Comparison of ENCODE assay signal across 10 mouse cellular contexts in genomic region chr9:67795205-67795675, GRCm38 (mm10). TPM values are rescaled to one million over a fixed set of nuclear protein-coding genes. Genes with fewer than 3 reads are reported as not detected.
A peak's percentile ranks its signal among the peaks of the same experiment; 100 is the strongest.
DNase-seq lines count a peak whose midpoint lies in the region; ATAC-seq lines count a peak whose summit lies in the region.
"Had no signal": no experiment of that assay in that cellular context is flagged by ENCODE, and none has a peak within 500 bp of the region (broad histone marks: within the 10 kb centered on the region; RNA-seq: fewer than 3 reads in every experiment).

No protein-coding gene starts in this region.

- DNase-seq in cerebellum, postnatal 14 days, result peak; percentile 60 to 69
- peak; percentile 22 to 27 for DNase-seq in frontal cortex, postnatal 14 days (ENCODE audit: low spot score in 2 of 2)
- DNase-seq in left cerebral cortex, adult 18-20 months (ENCODE audit: low spot score in 2 of 2), result peak; percentile 36 to 55
- DNase-seq in retina, postnatal 1 day, result peak; percentile 89
- DNase-seq in testis, postnatal 10 days (ENCODE audit: low spot score), result no peak
- no peak for DNase-seq in adrenal gland, postnatal 14 days
- no peak for DNase-seq in adrenal gland, adult 2 months
- DNase-seq: gastrocnemius, postnatal 25 days; liver, embryonic 13.5 days had no signal

- no peak for ATAC-seq in cerebellum, adult (ENCODE audit: insufficient number of reproducible peaks, low FRiP score, low TSS enrichment)

RNA-seq across cellular contexts. Expression of gene C2cd4b, which starts 36.0 kb away (rescaled TPM):
- total RNA-seq in left cerebral cortex, adult 18-20 months (2021), result 1 to 10 TPM; 2.8 to 3.2 TPM
- 0.45 and 0.78 TPM in 2 replicates for total RNA-seq in adrenal gland, postnatal 14 days (2021)
- total RNA-seq in adrenal gland, adult 2 months (2021), result 1 to 10 TPM; 1.4 to 1.7 TPM
- polyA plus RNA-seq in adrenal gland, adult 2 months (2012; rRNA removed), result 2.9 and 3.3 TPM in 2 replicates
- polyA plus RNA-seq: liver, embryonic 13.5 days had no signal

RNA-seq across cellular contexts. Expression of gene C2cd4a, which starts 36.9 kb away (rescaled TPM):
- total RNA-seq in left cerebral cortex, adult 18-20 months (2021), result under 1 TPM in 1 of 2 experiments, not detected in 1; 0.35 TPM
- 0.34 TPM in 1 of 2 replicates, not detected in the other for total RNA-seq in adrenal gland, postnatal 14 days (2021)
- total RNA-seq in adrenal gland, adult 2 months (2021), result not detected
- 2.0 and 3.2 TPM in 2 replicates for polyA plus RNA-seq in adrenal gland, adult 2 months (2012; rRNA removed)

RNA-seq across cellular contexts. Expression of gene Vps13c, which starts 45.0 kb away (rescaled TPM):
- 10 to 100 TPM; 76.8 to 81.1 TPM for total RNA-seq in left cerebral cortex, adult 18-20 months (2021)
- 43.3 and 46.2 TPM in 2 replicates for total RNA-seq in adrenal gland, postnatal 14 days (2021)
- 10 to 100 TPM; 40.6 to 57.6 TPM for total RNA-seq in adrenal gland, adult 2 months (2021)
- 2.7 and 3.7 TPM in 2 replicates for polyA plus RNA-seq in adrenal gland, adult 2 months (2012; rRNA removed)

Comparison
In these comparisons a context has a peak if more than half of its experiments do, and no peak if none do; other contexts are left out.
1. DNase-seq: peak in cerebellum, postnatal 14 days (2 of 2), frontal cortex, postnatal 14 days (2 of 2), left cerebral cortex, adult 18-20 months (2 of 2) and retina, postnatal 1 day (single experiment); none in testis, postnatal 10 days (single experiment), adrenal gland, postnatal 14 days (single experiment) and adrenal gland, adult 2 months (single experiment).